Mouse (Mus musculus) midbrain, embryonic 16.5 days (tissue): ENCODE measurements around the gene Slc25a17. TPM values are rescaled to one million over a fixed set of nuclear protein-coding genes. Genes with fewer than 3 reads are reported as not detected.

ENCODE experiments used
- ATAC-seq: fragments of 200-750 bp; cut with Nextera tagmentation; 2 replicates; pipeline ENCODE4 v1.8.0; 2017; ENCODE audit warnings: moderate TSS enrichment
- H3K27ac ChIP-seq: fragments of 300-500 bp; sonication (generic); 2 replicates; pipeline ENCODE4 v1.5.1; 2014; ENCODE audit warnings: mild to moderate bottlenecking, low read length, mixed read lengths
- H3K27me3 ChIP-seq: fragments of 300-500 bp; sonication (generic); 2 replicates; pipeline ENCODE4 v1.6.1; 2014; ENCODE audit warnings: low read depth, low read length, mixed read lengths; ENCODE audit not compliant: control insufficient read depth, insufficient read depth
- H3K36me3 ChIP-seq: fragments of 300-500 bp; sonication (generic); 2 replicates; pipeline ENCODE4 v1.6.1; 2014; ENCODE audit warnings: mild to moderate bottlenecking, low read length, moderate library complexity, mixed read lengths; ENCODE audit not compliant: control insufficient read depth, insufficient read depth
- H3K4me1 ChIP-seq: fragments of 300-500 bp; sonication (generic); 2 replicates; pipeline ENCODE4 v1.6.1; 2014; ENCODE audit warnings: mild to moderate bottlenecking, low read length, mixed read lengths; ENCODE audit not compliant: control insufficient read depth, insufficient read depth
- H3K4me2 ChIP-seq: fragments of 300-500 bp; sonication (generic); 2 replicates; pipeline ENCODE4 v1.6.1; 2014; ENCODE audit warnings: mild to moderate bottlenecking, low read length, mixed read lengths
- H3K4me3 ChIP-seq: fragments of 300-500 bp; sonication (generic); 2 replicates; pipeline ENCODE4 v1.5.1; 2014; ENCODE audit warnings: low read depth, mild to moderate bottlenecking, low read length, moderate library complexity, mixed read lengths
- H3K9ac ChIP-seq: fragments of 300-500 bp; sonication (generic); 2 replicates; pipeline ENCODE4 v1.6.1; 2014; ENCODE audit warnings: low read depth, low read length, mixed read lengths
- H3K9me3 ChIP-seq: fragments of 300-500 bp; sonication (generic); replicated peaks from 2 replicates; pipeline ENCODE4 v1.6.1; 2014; ENCODE audit warnings: mild to moderate bottlenecking, low read length, mixed read lengths; ENCODE audit not compliant: control insufficient read depth, poor library complexity, severe bottlenecking
- WGBS: fragments of 180-500 bp; shearing (Covaris S2); extraction: QIAGEN DNeasy Blood & Tissue Kit; methylation state at CpG from one replicate; pipeline ENCODE4 v1.1.7; 2014; 5-methylcytosine and 5-hydroxymethylcytosine counted together
- polyA plus RNA-seq: library from polyadenylated mRNA; unstranded; fragments of >200 nt; fragmentation: Nextera tagmentation; extraction: Ambion mirVana; gene quantifications from 2 replicates; pipeline ENCODE4 v1.2.1, GENCODE M21; 2015

Gene Slc25a17
- polyA plus RNA-seq, 1 experiment from 2014 or later: 141 TPM

DNA sequence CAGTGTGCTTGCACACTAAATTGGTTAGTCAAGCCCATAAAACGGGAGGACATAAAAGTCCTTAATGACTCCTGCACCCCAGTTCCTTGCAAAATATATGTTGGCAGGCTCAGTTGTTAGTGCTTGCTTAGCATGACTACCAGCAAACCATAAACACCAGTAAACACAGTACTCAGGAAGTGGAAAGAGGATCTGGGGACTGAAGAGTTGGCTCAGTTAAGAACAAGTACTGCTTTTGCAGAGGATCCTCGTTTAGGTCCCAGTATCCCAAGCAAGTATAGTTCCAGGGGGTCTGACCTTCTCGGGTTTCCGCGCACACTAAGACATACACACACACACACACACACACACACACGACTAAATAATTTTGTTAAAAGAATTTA is 401 bp upstream of the Slc25a17 start:
- WGBS: 37% methylated on average over 6 of the region's 6 CpGs
- ATAC-seq: no peak; the same call in 1 of the 2 replicates
- peak overlapping the region; percentile 43; the same call in 1 of the 2 replicates for H3K9ac ChIP-seq

GRCm38 (mm10) chr15:81359421-81359820 is 1.2 kb downstream of the Slc25a17 start:
- no peak for ATAC-seq
- Histone ChIP-seq H3K9ac (no peak overlapping the region), H3K4me2 (no peak overlapping the region; the same call in 1 of the 2 replicates), H3K27me3 (no peaks in the 10 kb centered on the region), H3K27ac (no peak overlapping the region), H3K4me3 (no peak overlapping the region), H3K4me1 (peaks cover 16% of the 10 kb centered on the region), H3K36me3 (no peaks in the 10 kb centered on the region), H3K9me3 (no peaks in the 10 kb centered on the region)
- WGBS: 89% methylated on average over 5 of the region's 5 CpGs

More for the DNA sequence above, 401 bp upstream of the Slc25a17 start:
- Histone ChIP-seq H3K4me2 (peak overlapping the region; percentile 81), H3K27ac (peak overlapping the region; percentile 40), H3K4me3 (peak overlapping the region; percentile 50), H3K27me3 (no peaks in the 10 kb centered on the region), H3K36me3 (peaks cover 9% of the 10 kb centered on the region), H3K9me3 (no peaks in the 10 kb centered on the region), H3K4me1 (peaks cover 16% of the 10 kb centered on the region)

GRCm38 (mm10) chr15:81358943-81359342 is 1.7 kb downstream of the Slc25a17 start:
- Histone ChIP-seq H3K36me3 (no peaks in the 10 kb centered on the region), H3K4me2 (no peak overlapping the region), H3K4me3 (no peak overlapping the region), H3K27ac (no peak overlapping the region), H3K9ac (no peak overlapping the region), H3K4me1 (peaks cover 16% of the 10 kb centered on the region), H3K9me3 (no peaks in the 10 kb centered on the region), H3K27me3 (no peaks in the 10 kb centered on the region)
- ATAC-seq: no peak
- WGBS: 92% methylated on average over 3 of the region's 3 CpGs

DNA sequence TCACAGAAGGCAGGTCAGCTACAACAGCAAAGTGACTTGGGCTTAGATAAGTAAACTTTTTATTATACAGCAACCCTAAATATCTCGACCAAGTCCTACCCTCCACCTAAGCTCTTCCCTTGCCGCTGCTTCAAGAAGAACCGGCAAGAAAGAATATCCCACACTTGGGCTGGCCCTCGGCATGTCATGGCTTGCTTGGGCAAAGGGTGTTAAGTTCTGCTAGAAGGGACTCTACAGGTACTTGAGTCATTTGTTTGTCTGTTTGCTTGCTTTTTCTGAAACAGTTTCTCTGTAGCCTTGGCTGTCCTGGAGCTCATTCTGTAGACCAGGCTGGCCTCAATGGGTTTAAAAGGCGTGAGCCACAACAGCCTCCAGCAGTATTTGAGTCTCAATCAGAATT is 3.7 kb downstream of the Slc25a17 start:
- peaks cover 16% of the 10 kb centered on the region for H3K4me1 ChIP-seq
- ATAC-seq: no peak
- WGBS: 51% methylated on average over 5 of the region's 5 CpGs
- no peak overlapping the region for H3K27ac ChIP-seq
- no peak overlapping the region for H3K4me3 ChIP-seq
- no peaks in the 10 kb centered on the region for H3K9me3 ChIP-seq
- no peaks in the 10 kb centered on the region for H3K27me3 ChIP-seq
- no peak overlapping the region for H3K9ac ChIP-seq
- no peaks in the 10 kb centered on the region for H3K36me3 ChIP-seq
- H3K4me2 ChIP-seq: no peak overlapping the region

DNA sequence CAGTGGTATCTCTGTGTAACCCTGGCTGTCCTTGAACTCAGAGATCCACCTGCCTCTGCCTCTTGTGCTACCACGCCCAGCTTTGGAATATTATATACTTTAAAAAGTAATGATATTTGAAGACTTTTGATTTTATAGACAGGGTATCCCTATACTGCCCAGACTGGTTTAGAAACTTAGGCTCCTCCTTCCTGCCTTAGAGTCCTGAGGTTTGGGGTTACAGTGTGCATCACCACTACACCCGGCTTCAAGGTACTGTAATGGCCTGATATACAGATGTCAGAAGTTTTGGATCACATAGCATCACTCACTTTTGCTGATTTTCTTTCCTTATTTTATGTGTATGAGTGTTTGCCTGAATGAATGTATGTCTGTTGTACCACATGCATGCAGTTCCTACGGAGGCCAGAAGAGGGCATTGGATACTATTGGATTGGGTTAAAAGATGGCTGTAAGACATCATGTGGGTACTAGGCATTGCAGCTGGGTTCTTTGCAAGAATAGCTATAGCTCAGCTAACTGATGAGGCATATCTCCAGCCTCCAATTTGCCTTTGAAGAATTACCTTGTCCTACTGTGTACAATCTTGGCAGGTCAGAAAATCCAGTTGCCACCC is 5.4 kb downstream of the Slc25a17 start:
- WGBS: 66% methylated on average over 3 of the region's 3 CpGs
- no peak for ATAC-seq

GRCm38 (mm10) chr15:81352638-81353037 is 8.0 kb downstream of the Slc25a17 start:
- 45% methylated on average over 1 of the region's 1 CpGs for WGBS
- H3K9ac ChIP-seq: no peak overlapping the region
- peaks cover 4% of the 10 kb centered on the region; the same call in 1 of the 2 replicates for H3K4me1 ChIP-seq
- no peak overlapping the region for H3K4me3 ChIP-seq
- no peak overlapping the region for H3K27ac ChIP-seq
- H3K4me2 ChIP-seq: no peak overlapping the region
- no peaks in the 10 kb centered on the region for H3K36me3 ChIP-seq
- H3K27me3 ChIP-seq: no peaks in the 10 kb centered on the region
- H3K9me3 ChIP-seq: no peaks in the 10 kb centered on the region
- no peak for ATAC-seq

More for the DNA sequence above, 5.4 kb downstream of the Slc25a17 start:
- no peak overlapping the region for H3K4me3 ChIP-seq
- no peak overlapping the region for H3K4me2 ChIP-seq
- H3K36me3 ChIP-seq: no peaks in the 10 kb centered on the region
- H3K27me3 ChIP-seq: no peaks in the 10 kb centered on the region
- no peak overlapping the region for H3K27ac ChIP-seq
- no peak overlapping the region for H3K9ac ChIP-seq
- H3K9me3 ChIP-seq: no peaks in the 10 kb centered on the region
- H3K4me1 ChIP-seq: peaks cover 14% of the 10 kb centered on the region

GRCm38 (mm10) chr15:81350401-81350800 is 10.2 kb downstream of the Slc25a17 start:
- Histone ChIP-seq H3K4me2 (no peak overlapping the region), H3K36me3 (no peaks in the 10 kb centered on the region), H3K4me1 (no peaks in the 10 kb centered on the region), H3K4me3 (no peak overlapping the region), H3K9ac (no peak overlapping the region), H3K27me3 (no peaks in the 10 kb centered on the region), H3K9me3 (no peaks in the 10 kb centered on the region), H3K27ac (no peak overlapping the region)
- ATAC-seq: no peak
- 71% methylated on average over 1 of the region's 1 CpGs for WGBS

- Histone ChIP-seq H3K4me1 (no peaks in the 10 kb centered on the region), H3K4me2 (no peak overlapping the region), H3K9me3 (no peaks in the 10 kb centered on the region), H3K27me3 (no peaks in the 10 kb centered on the region), H3K27ac (no peak overlapping the region), H3K4me3 (no peak overlapping the region), H3K9ac (no peak overlapping the region), H3K36me3 (no peaks in the 10 kb centered on the region)
- no peak for ATAC-seq
- WGBS: 77% methylated on average over 2 of the region's 2 CpGs
Observed at GRCm38 (mm10) chr15:81348366-81348765, 12.2 kb downstream of the Slc25a17 start.

DNA sequence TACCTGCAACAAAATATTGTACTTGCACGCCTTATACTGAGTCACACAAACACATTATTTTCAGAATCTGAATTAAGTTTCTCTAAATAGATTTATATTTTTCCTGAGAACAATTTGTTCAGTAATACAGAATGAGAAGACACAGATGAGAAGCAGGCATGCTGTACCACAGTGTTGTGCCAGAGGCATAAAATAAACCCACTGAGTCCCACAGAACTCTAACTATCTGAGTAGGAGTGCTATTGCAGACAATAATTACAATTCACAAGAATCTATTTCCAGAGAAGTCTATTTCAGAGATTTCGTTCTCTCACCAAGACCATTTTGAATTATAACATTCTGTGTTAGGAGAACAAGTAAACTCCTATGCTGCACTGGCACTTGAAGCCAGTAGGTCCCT is 13.1 kb downstream of the Slc25a17 start:
- H3K9ac ChIP-seq: no peak overlapping the region
- no peaks in the 10 kb centered on the region for H3K4me1 ChIP-seq
- whole genome bisulfite sequencing: 93% methylated on average over 2 of the region's 2 CpGs
- no peak overlapping the region for H3K4me2 ChIP-seq
- H3K27me3 ChIP-seq: no peaks in the 10 kb centered on the region
- no peaks in the 10 kb centered on the region for H3K36me3 ChIP-seq
- H3K4me3 ChIP-seq: no peak overlapping the region
- no peak for ATAC-seq
- no peak overlapping the region for H3K27ac ChIP-seq
- no peaks in the 10 kb centered on the region for H3K9me3 ChIP-seq
